Mouse (Mus musculus): ENCODE measurements around the gene Mgat5b. TPM values are rescaled to one million over a fixed set of nuclear protein-coding genes. Genes with fewer than 3 reads are reported as not detected.

Mgat5b gene
- polyA plus RNA-seq, 1 experiment from 2014 or later, result 6.6 TPM

DNA sequence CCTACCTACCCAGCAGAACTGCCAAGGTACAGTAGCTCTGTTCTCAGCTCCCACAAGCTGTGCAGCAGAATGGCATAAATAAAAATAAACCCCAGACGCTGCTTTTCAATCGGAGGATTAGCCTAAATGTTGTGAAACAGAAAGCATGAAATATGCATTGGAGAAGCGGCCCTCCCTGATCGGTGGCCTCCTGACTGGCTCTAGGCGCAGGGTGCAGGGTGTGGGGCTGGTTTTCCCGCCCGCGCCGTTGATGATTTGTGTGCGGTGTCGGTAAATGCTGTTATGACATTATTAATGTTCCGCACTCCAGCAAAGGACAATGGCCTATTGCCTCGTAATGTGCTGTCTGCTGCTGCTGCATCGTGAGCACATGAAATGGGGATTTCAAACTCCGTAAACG lies 5.1 kb upstream of the Mgat5b start:
- Histone ChIP-seq H3K9ac (ENCODE audit: low read depth, low read length) (no peak overlapping the region), H3K4me3 (ENCODE audit: low read depth, low read length) (no peak overlapping the region), H3K27ac (ENCODE audit: low read depth, low read length) (peak overlapping the region; percentile 31; the same call in 1 of the 2 replicates), H3K9me3 (ENCODE audit: control insufficient read depth, low read length) (no peaks in the 10 kb centered on the region), H3K4me2 (replicated peaks; ENCODE audit: low read depth, low read length) (no peak overlapping the region), H3K27me3 (ENCODE audit: control insufficient read depth, insufficient read depth, low read length) (peaks cover 9% of the 10 kb centered on the region), H3K36me3 (ENCODE audit: control insufficient read depth, insufficient read depth, low read length) (no peaks in the 10 kb centered on the region), H3K4me1 (replicated peaks; ENCODE audit: control insufficient read depth, insufficient read depth, low read length) (peaks cover 6% of the 10 kb centered on the region; the same call in 1 of the 2 replicates)
- DNase-seq (ENCODE audit: low spot score) (no peak), ATAC-seq (ENCODE audit: low FRiP score) (no peak)
- 64% methylated on average over 16 of the region's 16 CpGs for WGBS

DNA sequence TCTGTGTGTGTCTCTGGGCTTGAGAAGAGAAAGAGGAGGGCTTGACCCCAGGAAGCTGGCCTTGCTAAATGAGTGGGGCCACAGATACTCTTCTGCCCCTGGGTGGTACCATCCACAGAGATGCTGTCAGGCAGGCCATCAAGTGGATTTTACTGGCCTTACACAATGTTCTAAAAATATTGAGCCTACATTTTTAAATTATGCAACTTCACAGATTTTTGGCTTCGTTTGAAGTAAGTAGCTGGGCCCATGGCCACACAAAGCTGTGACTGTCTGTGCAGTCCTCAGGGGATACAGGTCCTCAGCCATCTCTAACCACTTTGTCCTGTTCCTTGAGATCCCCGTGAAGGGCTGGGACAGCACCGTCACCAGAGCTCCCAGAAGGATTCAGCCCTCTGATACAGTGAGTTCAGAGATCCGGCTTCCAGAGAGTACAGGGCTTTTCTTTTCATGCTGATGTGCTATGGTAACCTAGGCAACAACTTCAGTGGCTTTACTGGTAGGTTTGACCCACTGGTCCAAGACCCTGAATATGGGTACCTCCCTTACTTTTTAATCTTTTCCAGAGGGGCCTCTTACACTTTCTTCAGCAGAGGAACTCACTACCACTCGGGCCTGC lies 4.3 kb upstream of the Mgat5b start:
- 57% methylated on average over 5 of the region's 5 CpGs for WGBS
- Histone ChIP-seq H3K4me1 (replicated peaks; ENCODE audit: control insufficient read depth, insufficient read depth, low read length) (peaks cover 6% of the 10 kb centered on the region; the same call in 1 of the 2 replicates), H3K9me3 (ENCODE audit: control insufficient read depth, low read length) (no peaks in the 10 kb centered on the region), H3K27me3 (ENCODE audit: control insufficient read depth, insufficient read depth, low read length) (peaks cover 9% of the 10 kb centered on the region), H3K9ac (ENCODE audit: low read depth, low read length) (no peak overlapping the region), H3K27ac (ENCODE audit: low read depth, low read length) (no peak overlapping the region), H3K4me3 (ENCODE audit: low read depth, low read length) (no peak overlapping the region), H3K4me2 (replicated peaks; ENCODE audit: low read depth, low read length) (no peak overlapping the region), H3K36me3 (ENCODE audit: control insufficient read depth, insufficient read depth, low read length) (no peaks in the 10 kb centered on the region)
- no peak for ATAC-seq (ENCODE audit: low FRiP score)
- DNase-seq (ENCODE audit: low spot score), result no peak

DNA sequence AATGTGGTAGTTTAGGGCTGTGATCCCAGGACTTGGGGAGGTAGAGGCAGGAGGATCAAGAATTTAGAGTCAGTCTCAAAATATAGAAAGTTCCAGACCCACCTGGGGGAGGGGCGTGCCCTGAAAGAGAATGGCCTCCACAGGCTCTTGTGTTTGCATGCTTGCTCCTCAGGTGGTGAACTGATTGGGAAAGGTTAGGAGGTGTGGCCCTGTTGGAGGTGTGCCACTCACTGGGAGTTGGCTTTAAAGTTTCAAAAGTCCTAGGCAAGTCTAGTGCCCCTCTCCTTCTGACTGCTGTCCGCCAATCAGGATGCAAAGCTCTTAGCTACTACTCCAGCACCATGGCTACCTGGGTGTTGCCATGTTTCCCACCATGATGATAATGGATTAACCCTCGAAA lies 3.4 kb upstream of the Mgat5b start:
- Histone ChIP-seq H3K4me1 (replicated peaks; ENCODE audit: control insufficient read depth, insufficient read depth, low read length) (peaks cover 6% of the 10 kb centered on the region; the same call in 1 of the 2 replicates), H3K9ac (ENCODE audit: low read depth, low read length) (no peak overlapping the region), H3K4me3 (ENCODE audit: low read depth, low read length) (no peak overlapping the region), H3K9me3 (ENCODE audit: control insufficient read depth, low read length) (no peaks in the 10 kb centered on the region), H3K36me3 (ENCODE audit: control insufficient read depth, insufficient read depth, low read length) (no peaks in the 10 kb centered on the region), H3K27me3 (ENCODE audit: control insufficient read depth, insufficient read depth, low read length) (peaks cover 11% of the 10 kb centered on the region), H3K4me2 (replicated peaks; ENCODE audit: low read depth, low read length) (no peak overlapping the region), H3K27ac (ENCODE audit: low read depth, low read length) (no peak overlapping the region)
- ATAC-seq (ENCODE audit: low FRiP score), result no peak
- WGBS, result 93% methylated on average over 3 of the region's 3 CpGs
- no peak for DNase-seq (ENCODE audit: low spot score)

DNA sequence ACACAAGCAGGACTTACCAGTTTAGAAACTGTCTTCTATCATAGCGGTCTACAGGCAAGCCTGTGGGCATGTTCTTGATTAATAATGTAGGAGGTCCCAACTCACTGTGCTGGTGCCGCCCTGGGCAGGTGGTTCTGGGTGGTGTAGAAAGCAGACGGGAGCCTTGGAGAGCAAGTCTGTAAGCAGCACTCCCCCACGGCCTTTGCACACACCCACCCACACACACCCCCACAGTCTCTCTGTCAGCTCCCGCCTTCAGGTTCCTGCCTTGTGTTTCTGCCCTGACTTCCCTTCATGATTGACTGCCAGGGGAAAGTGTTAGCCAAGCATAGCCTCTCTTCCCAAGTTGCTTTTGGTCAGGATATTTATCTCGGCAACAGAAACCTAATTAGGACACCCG lies 1.3 kb upstream of the Mgat5b start:
- Histone ChIP-seq H3K4me3 (ENCODE audit: low read depth, low read length) (no peak overlapping the region), H3K27ac (ENCODE audit: low read depth, low read length) (no peak overlapping the region), H3K27me3 (ENCODE audit: control insufficient read depth, insufficient read depth, low read length) (peaks cover 13% of the 10 kb centered on the region), H3K4me1 (replicated peaks; ENCODE audit: control insufficient read depth, insufficient read depth, low read length) (peaks cover 8% of the 10 kb centered on the region), H3K9ac (ENCODE audit: low read depth, low read length) (no peak overlapping the region), H3K36me3 (ENCODE audit: control insufficient read depth, insufficient read depth, low read length) (no peaks in the 10 kb centered on the region), H3K4me2 (replicated peaks; ENCODE audit: low read depth, low read length) (no peak overlapping the region), H3K9me3 (ENCODE audit: control insufficient read depth, low read length) (no peaks in the 10 kb centered on the region)
- no peak for DNase-seq (ENCODE audit: low spot score)
- WGBS, result 60% methylated on average over 7 of the region's 7 CpGs
- ATAC-seq (ENCODE audit: low FRiP score), result no peak

DNA sequence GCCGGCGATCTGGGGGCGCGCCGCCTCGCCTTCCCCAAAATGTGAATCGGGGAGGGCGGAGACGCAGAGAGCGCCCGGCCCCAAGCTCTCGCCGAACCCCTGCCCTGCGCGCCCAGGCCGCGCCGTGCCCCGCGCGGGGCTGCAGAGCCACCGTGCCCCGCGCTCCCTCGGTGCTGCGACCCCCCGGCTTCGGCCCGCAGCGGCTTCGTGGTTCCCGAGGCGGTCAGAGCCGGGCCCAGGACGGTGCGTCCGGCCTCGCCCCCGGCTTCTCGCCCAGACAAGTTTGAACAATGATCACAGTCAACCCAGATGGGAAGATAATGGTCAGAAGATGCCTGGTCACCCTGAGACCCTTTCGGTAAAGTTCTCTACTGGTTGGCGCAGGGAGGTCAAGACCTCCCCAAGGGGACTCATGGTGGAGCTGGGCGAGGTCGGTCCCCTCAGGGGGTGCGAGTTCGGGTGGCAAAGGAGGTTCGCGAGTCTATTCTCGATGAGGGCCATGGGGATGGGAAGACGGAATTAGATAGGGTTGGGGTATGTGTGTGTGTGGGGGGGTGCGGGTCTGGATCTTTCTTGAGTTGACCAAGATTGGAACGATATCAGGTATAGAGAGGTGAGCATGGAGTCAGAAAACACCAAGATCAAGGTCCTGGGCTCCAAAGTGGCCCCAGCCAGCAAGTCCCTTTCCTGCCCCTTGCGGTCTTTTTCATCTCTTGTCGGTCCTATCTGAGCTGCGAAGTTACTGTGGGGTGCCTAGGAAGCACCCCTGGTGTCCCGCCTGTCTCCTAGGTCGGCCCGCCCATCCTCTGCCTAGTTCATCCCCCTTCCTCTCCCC lies 740 bp downstream of the Mgat5b start:
- Histone ChIP-seq H3K9me3 (ENCODE audit: control insufficient read depth, low read length) (no peaks in the 10 kb centered on the region), H3K4me3 (ENCODE audit: low read depth, low read length) (peak overlapping the region; percentile 75), H3K4me1 (replicated peaks; ENCODE audit: control insufficient read depth, insufficient read depth, low read length) (peaks cover 8% of the 10 kb centered on the region), H3K36me3 (ENCODE audit: control insufficient read depth, insufficient read depth, low read length) (no peaks in the 10 kb centered on the region), H3K9ac (ENCODE audit: low read depth, low read length) (peak overlapping the region; percentile 99), H3K27ac (ENCODE audit: low read depth, low read length) (peak overlapping the region; percentile 71), H3K4me2 (replicated peaks; ENCODE audit: low read depth, low read length) (peak overlapping the region; percentile 99), H3K27me3 (ENCODE audit: control insufficient read depth, insufficient read depth, low read length) (peaks cover 13% of the 10 kb centered on the region)
- DNase-seq (ENCODE audit: low spot score) (peak; percentile 58), ATAC-seq (ENCODE audit: low FRiP score) (peak; percentile 31)
- WGBS, result 1% methylated on average over 53 of the region's 58 CpGs

DNA sequence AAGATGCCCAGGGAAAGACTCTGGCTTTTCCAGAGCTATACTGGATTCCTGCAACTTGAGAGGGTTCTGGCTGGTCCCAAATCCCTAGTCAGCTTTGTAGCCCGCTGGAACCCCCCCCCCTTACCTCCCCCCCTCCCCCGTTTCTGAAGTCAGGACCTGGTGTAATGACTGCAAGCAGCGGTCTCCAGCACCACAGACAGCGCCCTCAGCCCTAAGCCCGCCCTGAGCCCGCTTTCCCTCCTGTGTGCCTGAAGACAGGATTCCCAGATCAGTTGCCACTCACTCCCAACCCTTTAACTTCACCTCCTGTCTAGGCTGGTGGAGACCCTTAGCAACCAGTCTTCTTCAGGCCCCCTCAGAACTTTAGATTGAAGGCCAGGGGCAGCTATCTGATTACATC lies 2.1 kb downstream of the Mgat5b start:
- ATAC-seq (ENCODE audit: low FRiP score) (no peak), DNase-seq (ENCODE audit: low spot score) (peak; percentile 59)
- Histone ChIP-seq H3K4me1 (replicated peaks; ENCODE audit: control insufficient read depth, insufficient read depth, low read length) (peaks cover 8% of the 10 kb centered on the region), H3K27ac (ENCODE audit: low read depth, low read length) (no peak overlapping the region), H3K9me3 (ENCODE audit: control insufficient read depth, low read length) (no peaks in the 10 kb centered on the region), H3K36me3 (ENCODE audit: control insufficient read depth, insufficient read depth, low read length) (no peaks in the 10 kb centered on the region), H3K9ac (ENCODE audit: low read depth, low read length) (peak overlapping the region; percentile 50), H3K27me3 (ENCODE audit: control insufficient read depth, insufficient read depth, low read length) (peaks cover 13% of the 10 kb centered on the region), H3K4me3 (ENCODE audit: low read depth, low read length) (peak overlapping the region; percentile 75), H3K4me2 (replicated peaks; ENCODE audit: low read depth, low read length) (peak overlapping the region; percentile 99)
- WGBS, result 17% methylated on average over 6 of the region's 6 CpGs

DNA sequence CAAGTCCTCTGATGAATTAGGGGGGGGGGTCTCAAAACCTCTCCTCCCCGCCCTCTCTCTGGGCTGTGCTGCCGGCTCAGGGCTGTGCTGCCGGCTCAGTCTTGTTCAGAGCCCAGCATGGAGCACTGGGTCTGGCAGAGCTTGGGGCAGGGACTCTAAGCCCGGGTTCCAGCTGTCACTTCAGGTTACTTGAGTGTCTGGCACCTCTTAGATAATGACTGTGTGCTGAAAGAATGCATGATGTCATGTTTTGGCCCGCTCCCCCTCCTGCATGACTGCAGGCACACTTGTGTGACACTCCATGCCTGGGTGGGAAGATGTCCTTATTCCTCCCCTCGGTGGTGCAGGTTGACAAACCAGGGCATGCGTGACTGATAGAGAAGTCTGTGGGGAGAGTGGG lies 3.4 kb downstream of the Mgat5b start:
- Histone ChIP-seq H3K4me1 (replicated peaks; ENCODE audit: control insufficient read depth, insufficient read depth, low read length) (peaks cover 8% of the 10 kb centered on the region), H3K4me2 (replicated peaks; ENCODE audit: low read depth, low read length) (0 out of 2 replicates have a peak overlapping the region, but pooled peaks have one; percentile 3), H3K4me3 (ENCODE audit: low read depth, low read length) (no peak overlapping the region), H3K27me3 (ENCODE audit: control insufficient read depth, insufficient read depth, low read length) (peaks cover 13% of the 10 kb centered on the region), H3K9me3 (ENCODE audit: control insufficient read depth, low read length) (no peaks in the 10 kb centered on the region), H3K36me3 (ENCODE audit: control insufficient read depth, insufficient read depth, low read length) (no peaks in the 10 kb centered on the region), H3K27ac (ENCODE audit: low read depth, low read length) (no peak overlapping the region), H3K9ac (ENCODE audit: low read depth, low read length) (no peak overlapping the region)
- WGBS, result 49% methylated on average over 7 of the region's 7 CpGs
- DNase-seq (ENCODE audit: low spot score) (no peak), ATAC-seq (ENCODE audit: low FRiP score) (no peak)

DNA sequence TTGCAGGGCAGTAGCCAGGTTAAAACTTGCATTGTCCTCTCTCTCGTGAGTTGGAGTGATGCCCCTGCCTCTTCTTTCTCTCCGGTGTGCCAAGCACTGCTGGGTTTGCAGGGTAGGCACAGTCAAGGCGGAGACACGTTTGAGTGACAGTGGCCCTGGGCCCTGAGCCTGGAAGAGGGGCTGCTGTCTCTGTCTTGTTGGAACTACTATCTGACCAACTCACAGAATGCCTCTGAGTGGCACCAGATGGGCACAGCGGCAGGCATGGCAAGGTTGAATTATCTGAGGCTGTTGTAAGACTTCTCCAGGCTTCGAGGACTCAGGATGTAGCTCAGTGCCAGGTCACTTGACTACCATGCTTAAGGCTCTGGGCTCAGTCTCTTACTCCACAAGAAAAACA lies 9.4 kb downstream of the Mgat5b start:
- H3K4me1 ChIP-seq (replicated peaks; ENCODE audit: control insufficient read depth, insufficient read depth, low read length), result no peaks in the 10 kb centered on the region
- no peak overlapping the region for H3K27ac ChIP-seq (ENCODE audit: low read depth, low read length)
- H3K27me3 ChIP-seq (ENCODE audit: control insufficient read depth, insufficient read depth, low read length), result no peaks in the 10 kb centered on the region
- DNase-seq (ENCODE audit: low spot score) (no peak), ATAC-seq (ENCODE audit: low FRiP score) (no peak)
- no peak overlapping the region for H3K4me2 ChIP-seq (replicated peaks; ENCODE audit: low read depth, low read length)
- H3K9ac ChIP-seq (ENCODE audit: low read depth, low read length), result no peak overlapping the region
- H3K9me3 ChIP-seq (ENCODE audit: control insufficient read depth, low read length), result no peaks in the 10 kb centered on the region
- no peaks in the 10 kb centered on the region for H3K36me3 ChIP-seq (ENCODE audit: control insufficient read depth, insufficient read depth, low read length)
- no peak overlapping the region for H3K4me3 ChIP-seq (ENCODE audit: low read depth, low read length)
- 88% methylated on average over 6 of the region's 6 CpGs for WGBS

DNA sequence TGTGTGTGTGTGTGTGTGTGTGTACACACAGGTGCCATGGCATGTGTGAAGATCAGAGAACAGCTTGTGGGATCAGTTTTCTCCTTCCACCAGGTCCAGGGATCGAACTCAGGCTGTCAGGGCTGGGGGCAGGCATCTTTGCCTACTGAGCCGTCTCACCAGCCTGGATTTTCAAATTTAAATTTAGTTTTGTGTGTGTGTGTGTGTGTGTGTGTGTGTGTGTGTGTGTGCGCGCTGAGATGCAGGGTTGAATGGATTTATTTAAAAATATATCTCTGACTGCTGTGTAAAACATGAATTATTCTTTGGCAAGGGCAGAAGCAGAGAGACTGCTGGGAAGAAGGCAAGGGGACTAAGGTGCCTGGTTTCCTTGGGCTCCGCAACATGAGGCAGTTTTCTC lies 16.2 kb downstream of the Mgat5b start:
- no peak for DNase-seq (ENCODE audit: low spot score)
- H3K36me3 ChIP-seq (ENCODE audit: control insufficient read depth, insufficient read depth, low read length), result no peaks in the 10 kb centered on the region
- WGBS, result 91% methylated on average over 5 of the region's 5 CpGs
- H3K27ac ChIP-seq (ENCODE audit: low read depth, low read length), result peak overlapping the region; percentile 30; the same call in 1 of the 2 replicates
- H3K4me1 ChIP-seq (replicated peaks; ENCODE audit: control insufficient read depth, insufficient read depth, low read length), result peaks cover 11% of the 10 kb centered on the region
- no peak for ATAC-seq (ENCODE audit: low FRiP score)
- H3K9me3 ChIP-seq (ENCODE audit: control insufficient read depth, low read length), result no peaks in the 10 kb centered on the region
- H3K27me3 ChIP-seq (ENCODE audit: control insufficient read depth, insufficient read depth, low read length), result no peaks in the 10 kb centered on the region
- no peak overlapping the region for H3K4me3 ChIP-seq (ENCODE audit: low read depth, low read length)
- no peak overlapping the region for H3K4me2 ChIP-seq (replicated peaks; ENCODE audit: low read depth, low read length)
- H3K9ac ChIP-seq (ENCODE audit: low read depth, low read length), result no peak overlapping the region
